Mouse (Mus musculus) ovary, postnatal 14 days (tissue): ENCODE data around the gene Lcn9.

Experiments
- DNase-seq: peaks from one replicate; pipeline ENCODE4 v3.0.0; 2022; ENCODE audit warnings: low spot score

Gene Lcn9

DNA sequence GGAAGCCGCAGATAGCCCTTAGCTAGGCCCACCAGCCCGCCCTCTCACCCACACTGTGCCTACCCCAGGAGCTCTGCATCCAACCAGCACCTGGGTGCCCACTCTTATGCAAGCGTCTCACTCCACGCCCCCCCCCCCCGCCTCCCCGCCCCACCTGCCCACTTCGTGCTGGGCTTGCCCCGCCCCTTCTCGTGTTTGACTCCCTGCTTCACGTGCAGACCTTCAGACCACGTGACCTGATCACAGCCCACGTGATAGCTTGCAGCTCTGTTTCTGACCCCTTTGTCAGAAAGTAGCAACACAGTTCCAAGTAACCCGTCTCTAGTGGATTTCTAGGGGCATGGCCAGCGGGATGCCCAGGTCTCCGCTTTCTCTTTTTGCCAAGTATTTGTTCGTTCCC is 24.3 kb downstream of the Lcn9 start, which contains the start of gene Sohlh1:
Gene Sohlh1, minus strand, starts transcription at position 23 of the 400 bp plus-strand sequence.
- no peak for DNase-seq

GRCm38 (mm10) chr2:25850330-25850729 is 27.4 kb downstream of the Lcn9 start:
- DNase-seq: peak; percentile 53

- no peak for DNase-seq
Observed at GRCm38 (mm10) chr2:25852626-25853025, 29.7 kb downstream of the Lcn9 start.

GRCm38 (mm10) chr2:25853998-25854397 is 31.0 kb downstream of the Lcn9 start:
- no peak for DNase-seq

DNA sequence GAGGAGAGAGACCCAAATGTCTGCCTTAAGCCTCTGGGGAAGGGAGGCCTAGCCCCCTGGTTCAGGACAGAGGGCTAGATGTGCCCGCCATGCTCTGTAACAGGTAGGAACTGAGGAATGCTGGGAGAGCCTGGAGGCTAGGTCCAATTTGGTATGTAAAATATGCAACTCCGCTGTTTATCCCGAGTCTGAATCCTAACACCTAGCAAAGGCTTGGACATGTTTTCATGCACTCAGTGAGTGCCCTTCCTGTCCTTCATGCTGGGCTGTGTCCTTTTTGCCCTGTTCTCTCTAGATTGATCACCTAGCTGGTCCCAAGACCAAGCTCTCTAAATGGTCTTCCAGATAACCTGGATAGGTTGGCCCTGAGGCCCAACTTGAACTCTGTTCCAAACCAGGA is 36.9 kb downstream of the Lcn9 start:
- no peak for DNase-seq

- no peak for DNase-seq
Observed at GRCm38 (mm10) chr2:25862038-25862437, 39.1 kb downstream of the Lcn9 start.

GRCm38 (mm10) chr2:25862696-25863270 is 39.8 kb downstream of the Lcn9 start:
- DNase-seq: no peak

- peak; percentile 53 for DNase-seq
Observed at GRCm38 (mm10) chr2:25863337-25864131, 40.6 kb downstream of the Lcn9 start, which contains the start of gene Kcnt1. Gene Kcnt1 (plus strand): TSS chr2:25863734.

DNA sequence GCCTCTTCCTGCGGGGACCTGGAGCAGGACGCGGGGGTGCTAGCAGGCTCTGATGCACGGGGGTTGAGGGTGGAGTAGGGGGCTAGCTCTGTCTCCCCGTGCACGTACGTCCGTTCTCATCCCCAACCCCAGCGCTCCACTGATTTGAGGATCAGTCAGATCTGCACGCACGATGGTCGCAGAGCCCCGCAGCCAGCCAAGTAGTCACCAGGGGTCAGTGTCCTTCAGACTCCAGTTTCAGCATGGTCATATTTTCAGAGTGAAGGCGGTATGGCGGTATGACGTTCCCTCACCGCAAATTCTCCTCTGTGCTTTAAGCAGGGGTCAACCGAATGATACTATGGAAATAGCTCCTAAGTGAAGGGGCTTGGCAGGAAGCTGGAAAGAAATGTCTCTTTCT is 41.3 kb downstream of the Lcn9 start:
- no peak for DNase-seq

- no peak for DNase-seq
Observed at GRCm38 (mm10) chr2:25865412-25865811, 42.5 kb downstream of the Lcn9 start.

DNA sequence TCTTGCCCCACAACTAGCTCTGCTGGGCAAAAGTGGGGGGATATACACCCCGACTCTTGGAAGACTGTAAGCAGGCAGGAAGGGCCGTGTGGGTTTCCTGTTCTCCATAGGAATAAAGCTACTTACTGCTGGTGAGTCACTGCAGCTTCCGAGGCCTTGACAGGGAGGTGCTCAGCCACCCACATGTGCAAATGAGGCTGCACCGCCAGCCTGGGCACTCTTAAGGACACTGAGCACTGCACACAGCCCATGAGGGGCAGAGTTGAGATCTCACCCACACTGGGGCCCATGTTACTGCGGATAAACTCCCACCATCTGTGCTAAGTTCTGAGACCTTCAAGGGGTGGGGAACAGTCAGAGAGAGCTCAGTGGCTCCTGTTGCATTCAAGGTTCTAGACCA is 43.7 kb downstream of the Lcn9 start:
- no peak for DNase-seq
